Mouse (Mus musculus): ENCODE measurements around the gene Megf11.

The Megf11 gene

DNA sequence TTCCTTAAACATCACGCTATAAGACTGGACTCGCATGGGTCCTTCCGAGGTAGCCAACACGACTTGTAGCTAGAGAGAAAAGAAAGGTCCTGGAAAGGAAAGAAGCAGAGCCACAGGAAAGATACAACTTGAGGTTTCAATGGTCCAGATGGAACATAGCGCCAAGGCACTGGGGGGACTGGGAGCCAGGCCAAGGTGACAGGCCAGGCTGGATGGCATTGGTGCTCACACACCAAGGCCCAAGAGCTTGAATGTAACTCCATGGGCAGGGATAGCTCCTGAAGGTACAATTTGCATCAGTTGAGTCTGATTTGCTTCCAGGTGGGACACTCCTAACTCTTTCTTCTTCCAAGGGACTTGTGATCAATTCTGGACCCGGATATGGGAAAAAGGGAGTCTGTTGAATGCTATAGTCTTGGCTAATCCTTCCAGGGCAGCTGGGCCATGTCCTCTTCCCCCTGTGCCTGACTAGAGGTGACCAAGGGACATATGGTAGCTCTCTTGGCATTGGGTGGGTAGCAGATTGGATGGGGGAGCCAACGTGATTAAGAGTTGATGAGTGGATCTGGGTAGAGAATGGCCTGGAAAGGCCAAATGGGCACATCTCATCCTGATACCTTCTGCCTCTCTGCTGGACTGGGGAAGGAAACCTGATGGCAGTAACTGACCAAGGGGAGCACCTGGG, 172.6 kb downstream of the Megf11 start:
- no peak for DNase-seq (ENCODE audit: inconsistent ontology term)

GRCm38 (mm10) chr9:64564315-64564767, 178.9 kb downstream of the Megf11 start:
- DNase-seq (ENCODE audit: inconsistent ontology term): peak; percentile 21

DNA sequence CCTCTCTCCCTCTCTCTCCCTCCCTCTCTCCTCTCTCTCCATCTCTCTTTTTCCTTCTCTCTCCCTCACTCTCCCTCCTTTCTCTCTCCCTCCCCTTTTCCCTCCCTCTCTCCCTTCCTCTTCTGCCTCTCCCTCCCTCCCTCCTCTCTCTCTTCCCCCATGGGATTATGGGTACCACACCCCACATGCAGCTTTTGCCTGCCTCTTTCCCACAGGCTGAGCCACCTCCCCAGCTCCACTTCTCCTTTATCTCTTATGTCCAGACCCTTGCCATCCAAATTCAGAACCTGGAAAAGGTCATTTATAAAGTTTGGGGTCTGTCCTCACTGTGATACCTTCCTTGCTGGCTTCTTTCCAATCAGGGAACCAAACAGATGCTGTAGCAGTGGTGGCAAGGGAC, 180.5 kb downstream of the Megf11 start:
- DNase-seq (ENCODE audit: inconsistent ontology term): no peak

DNA sequence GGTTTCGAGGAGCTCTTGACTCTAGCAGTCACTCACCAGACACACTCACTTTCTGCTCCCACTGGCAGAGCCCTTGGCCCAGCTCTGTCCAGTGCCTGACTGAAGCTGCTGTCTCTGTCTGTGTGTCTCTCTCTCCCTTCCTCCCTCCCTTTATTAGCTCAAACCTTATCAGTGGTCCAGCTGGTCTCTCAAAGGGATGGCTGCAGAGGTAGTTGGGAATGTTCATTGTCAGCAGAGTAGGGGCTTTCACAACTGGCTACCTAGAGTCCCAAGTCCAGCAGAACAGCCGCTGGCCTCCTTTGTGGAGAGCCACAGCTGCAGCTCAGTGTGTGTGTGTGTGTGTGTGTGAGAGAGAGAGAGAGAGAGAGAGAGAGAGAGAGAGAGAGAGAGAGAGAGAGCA, 180.9 kb downstream of the Megf11 start:
- DNase-seq (ENCODE audit: inconsistent ontology term): no peak

DNA sequence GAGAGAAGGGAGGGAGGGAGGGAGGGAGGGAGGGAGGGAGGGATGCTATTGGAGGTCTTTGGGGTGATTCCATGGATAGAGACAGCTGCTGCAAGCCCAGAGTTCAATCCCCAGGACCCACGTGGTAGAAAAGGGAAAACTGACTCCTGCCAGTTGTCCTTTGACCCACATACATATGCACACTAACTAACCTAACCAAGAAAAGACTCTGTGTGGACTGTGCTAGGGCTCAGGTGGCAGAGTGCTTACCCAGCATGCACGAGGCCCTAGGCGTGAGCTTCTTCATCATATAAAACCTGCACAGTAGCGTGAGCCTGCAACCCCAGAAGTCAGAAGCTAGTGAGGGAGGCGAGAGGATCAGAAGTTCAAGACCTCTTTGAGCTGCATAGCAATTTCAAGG, 182.1 kb downstream of the Megf11 start:
- no peak for DNase-seq (ENCODE audit: inconsistent ontology term)

DNA sequence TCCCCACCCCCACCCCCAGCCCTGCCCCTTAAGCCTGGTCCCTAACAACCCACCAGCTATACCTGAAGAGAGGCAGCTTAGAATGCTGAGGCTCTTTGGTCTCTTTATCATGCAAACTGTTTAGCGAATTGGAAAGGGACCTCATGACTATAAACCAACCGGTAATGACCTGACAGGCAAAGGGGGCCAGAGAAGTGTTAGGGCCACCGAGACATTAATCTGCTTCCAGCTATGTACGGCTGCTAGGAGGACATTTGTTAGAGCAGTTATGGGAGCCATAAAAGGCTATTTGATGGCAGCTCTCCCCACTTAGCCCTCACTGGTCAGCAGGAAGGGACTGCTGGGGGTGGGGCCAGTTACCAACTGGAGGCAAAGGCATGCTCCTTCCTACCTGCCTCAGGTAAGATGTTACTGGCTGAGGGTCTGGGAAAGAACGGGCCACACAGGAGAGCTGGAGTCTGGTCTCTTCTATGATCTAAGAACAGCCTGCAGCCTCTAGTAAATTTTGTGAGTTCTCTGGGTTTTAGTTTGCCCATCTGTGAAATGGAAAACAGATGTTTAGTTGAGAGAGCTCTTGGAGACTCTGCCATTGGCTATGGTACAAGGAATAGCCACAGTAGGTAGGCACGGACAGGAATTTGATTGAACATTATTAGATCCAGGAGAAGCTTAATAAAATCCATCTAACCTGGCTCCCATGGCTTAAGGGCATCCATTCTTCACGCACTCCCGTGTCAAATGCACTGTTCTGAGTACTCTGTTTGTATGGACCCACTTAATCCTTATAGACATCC, 183.2 kb downstream of the Megf11 start:
- no peak for DNase-seq (ENCODE audit: inconsistent ontology term)

- no peak for DNase-seq (ENCODE audit: inconsistent ontology term)
Observed at GRCm38 (mm10) chr9:64570448-64570847, 185.0 kb downstream of the Megf11 start.

GRCm38 (mm10) chr9:64571091-64571490, 185.7 kb downstream of the Megf11 start:
- no peak for DNase-seq (ENCODE audit: inconsistent ontology term)

- no peak for DNase-seq (ENCODE audit: inconsistent ontology term)
Observed at GRCm38 (mm10) chr9:64572629-64573190, 187.3 kb downstream of the Megf11 start.

GRCm38 (mm10) chr9:64575658-64576057, 190.2 kb downstream of the Megf11 start:
- no peak for DNase-seq (ENCODE audit: inconsistent ontology term)

DNA sequence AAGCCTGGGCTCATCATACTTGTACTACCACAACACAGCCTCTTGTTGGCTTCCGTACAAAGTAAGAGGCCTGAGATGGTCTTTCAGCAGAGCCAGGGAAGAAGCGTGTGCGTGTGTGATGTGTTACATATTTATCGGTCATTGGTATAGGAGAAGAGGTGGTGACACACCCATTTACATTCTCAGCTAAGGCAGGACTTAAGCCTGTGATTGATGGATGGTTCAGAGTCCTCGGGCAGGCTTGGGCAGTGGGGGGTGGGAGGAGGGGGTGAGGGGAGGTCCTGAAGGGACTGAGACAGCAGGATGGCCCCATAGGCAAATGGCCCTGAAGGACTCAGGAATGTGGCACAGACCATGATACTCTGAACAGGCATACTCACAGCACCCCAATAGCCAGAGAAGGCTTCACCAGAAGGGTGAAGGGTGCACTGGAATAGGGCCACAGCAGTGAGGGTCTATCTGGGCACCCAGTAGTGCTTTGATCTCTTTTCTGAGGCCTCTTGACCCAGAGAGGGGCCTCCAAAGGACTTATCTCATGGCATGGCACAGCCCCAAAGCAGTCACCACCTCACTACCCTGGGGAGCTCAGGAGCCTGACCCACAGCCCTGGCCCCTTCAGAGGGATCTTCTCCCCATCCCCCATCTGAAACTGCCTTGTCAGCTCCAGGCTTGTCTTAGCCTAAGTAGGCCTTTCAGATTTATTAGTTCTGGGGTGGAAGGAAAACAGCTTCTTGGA, 190.9 kb downstream of the Megf11 start:
- DNase-seq (ENCODE audit: inconsistent ontology term): no peak

- no peak for DNase-seq (ENCODE audit: inconsistent ontology term)
Observed at GRCm38 (mm10) chr9:64577156-64577555, 191.7 kb downstream of the Megf11 start.

DNA sequence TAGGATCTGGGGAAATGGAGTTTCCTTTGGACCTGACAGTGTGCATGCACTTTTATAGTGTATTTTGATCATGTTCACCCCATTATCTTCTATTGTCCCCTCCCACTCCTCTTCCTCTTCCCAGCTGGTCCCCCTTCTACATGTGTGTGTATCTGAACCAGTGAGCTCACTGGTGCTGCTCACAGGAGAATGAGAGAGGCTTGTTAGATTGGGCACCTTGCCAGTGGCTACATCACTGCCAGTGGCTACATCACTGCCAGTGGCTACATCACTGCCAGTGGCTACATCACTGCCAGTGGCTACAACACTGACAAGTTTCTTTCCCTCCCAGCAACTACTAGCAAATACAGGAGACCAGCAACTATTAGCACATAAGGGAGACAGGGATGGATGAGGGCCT, 192.6 kb downstream of the Megf11 start:
- DNase-seq (ENCODE audit: inconsistent ontology term): no peak

- DNase-seq (ENCODE audit: inconsistent ontology term): no peak
Observed at GRCm38 (mm10) chr9:64579306-64579705, 193.9 kb downstream of the Megf11 start.

GRCm38 (mm10) chr9:64586292-64586691, 200.9 kb downstream of the Megf11 start:
- DNase-seq (ENCODE audit: inconsistent ontology term): no peak

DNA sequence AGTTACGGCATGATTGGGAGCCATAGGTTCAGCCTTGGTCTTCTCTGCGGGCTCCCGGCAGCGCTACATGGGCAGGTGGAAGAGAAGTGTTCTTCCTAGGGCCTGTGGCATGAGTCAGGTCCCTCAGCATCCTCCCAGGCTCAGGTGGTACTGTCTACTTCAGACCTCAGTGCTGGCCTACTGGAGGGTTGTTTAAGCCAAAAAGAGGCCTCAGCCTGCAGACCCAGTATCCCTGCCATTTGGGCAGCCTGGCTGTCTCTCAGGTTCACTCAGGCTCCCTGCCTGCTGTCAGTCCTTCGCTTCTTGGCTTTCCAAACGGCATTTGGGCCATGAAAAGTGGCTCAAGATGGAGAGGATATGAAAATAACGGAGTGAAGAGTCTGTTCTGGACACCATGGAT, 202.6 kb downstream of the Megf11 start:
- DNase-seq (ENCODE audit: inconsistent ontology term): no peak

DNA sequence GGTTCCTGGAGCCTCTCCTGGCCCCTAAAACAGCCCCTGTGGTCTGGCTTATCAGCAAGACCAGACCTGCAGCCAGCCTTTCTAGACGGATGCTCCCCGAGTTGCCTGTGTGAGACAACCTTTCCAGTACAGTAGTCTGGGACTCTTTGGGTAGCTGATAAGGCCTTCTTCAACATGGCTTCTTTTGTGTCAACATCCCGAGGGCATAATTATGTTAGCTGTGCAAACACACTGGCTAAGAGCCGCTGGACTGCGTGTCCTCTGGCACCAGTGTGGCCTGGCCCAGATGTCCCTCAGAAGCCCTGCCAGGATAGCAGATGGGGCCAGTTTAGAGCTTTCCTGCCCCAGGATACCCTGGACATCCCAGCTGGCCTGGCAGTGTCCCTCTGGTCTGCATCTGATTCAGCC, 205.2 kb downstream of the Megf11 start:
- peak; percentile 67 for DNase-seq (ENCODE audit: inconsistent ontology term)

DNA sequence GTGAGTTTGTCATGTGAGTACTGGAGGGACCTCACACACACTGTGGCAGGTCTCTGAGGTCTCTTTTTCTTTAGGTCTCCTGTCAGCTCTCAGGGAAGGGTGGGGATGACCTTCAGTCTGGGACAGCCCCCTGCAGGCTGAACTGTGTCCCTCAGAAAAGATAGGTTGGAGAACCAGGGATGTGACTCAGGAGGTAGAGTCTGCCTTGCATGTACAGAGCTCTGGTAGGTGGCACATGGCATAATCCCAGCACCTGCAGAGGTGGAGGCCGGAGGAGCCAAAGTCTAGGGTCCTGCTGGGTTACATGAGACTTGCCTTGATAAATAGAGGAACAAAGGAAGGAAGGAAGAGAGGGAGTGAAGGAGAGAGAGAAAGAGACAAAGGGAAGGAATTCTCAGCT, 206.0 kb downstream of the Megf11 start:
- DNase-seq (ENCODE audit: inconsistent ontology term): no peak

- DNase-seq (ENCODE audit: inconsistent ontology term): no peak
Observed at GRCm38 (mm10) chr9:64594442-64594841, 209.0 kb downstream of the Megf11 start.

GRCm38 (mm10) chr9:64598427-64598826, 213.0 kb downstream of the Megf11 start:
- no peak for DNase-seq (ENCODE audit: inconsistent ontology term)

GRCm38 (mm10) chr9:64600731-64601130, 215.3 kb downstream of the Megf11 start:
- no peak for DNase-seq (ENCODE audit: inconsistent ontology term)

GRCm38 (mm10) chr9:64602895-64603294, 217.5 kb downstream of the Megf11 start:
- DNase-seq (ENCODE audit: inconsistent ontology term): no peak
